Mouse (Mus musculus) lung, adult 2 months (tissue): ENCODE results near the gene Skap2. TPM values are rescaled to one million over a fixed set of nuclear protein-coding genes. Genes with fewer than 3 reads are reported as not detected.

Source experiments
- DNase-seq: peaks from one replicate; pipeline ENCODE4 v3.0.0; 2022
- H3K4me1 ChIP-seq: fragments of 200-500 bp; 2 replicates; pipeline ENCODE4 v1.6.1; 2011; ENCODE audit warnings: low read length; ENCODE audit not compliant: control insufficient read depth, insufficient read depth
- H3K4me3 ChIP-seq: fragments of 200-500 bp; replicated peaks from 2 replicates; pipeline ENCODE3; 2011; ENCODE audit warnings: low read depth, mild to moderate bottlenecking, control low read depth, low read length; ENCODE audit errors: extremely low read depth
- CTCF ChIP-seq: fragments of 200-500 bp; IDR thresholded peaks from 2 replicates; pipeline ENCODE4 v1.5.1; 2011; ENCODE audit warnings: mild to moderate bottlenecking, low read length, control low read depth; ENCODE audit not compliant: insufficient read depth
- POLR2A ChIP-seq: fragments of 200-500 bp; IDR thresholded peaks from 2 replicates; pipeline ENCODE4 v1.6.1; 2011; ENCODE audit warnings: low read depth, mild to moderate bottlenecking, control low read depth, low read length, borderline replicate concordance; ENCODE audit errors: extremely low read depth
- WGBS: fragments of 180-500 bp; shearing (Covaris S2); methylation state at CpG from one replicate; pipeline ENCODE4 v1.1.7; 2018; 5-methylcytosine and 5-hydroxymethylcytosine counted together
- polyA plus RNA-seq: library from polyadenylated mRNA; depleted of rRNA; stranded (reverse); fragments of >200 nt; gene quantifications from 2 replicates; pipeline ENCODE4 v1.2.3, GENCODE M21; 2012; rRNA removed

The Skap2 gene
- polyA plus RNA-seq: 13.7 and 25.4 TPM in 2 replicates

GRCm38 (mm10) chr6:52012409-52013244, at the start of gene Skap2:
Skap2 (minus strand) TSS chr6:52012549.
- Histone ChIP-seq H3K4me1 (no peaks in the 10 kb centered on the region; the same call in 1 of the 2 replicates), H3K4me3 (peak within 1 kb of the TSS; percentile 75)
- 1% methylated on average over 51 of the region's 51 CpGs for WGBS
- peak; percentile 99 for DNase-seq
- TF ChIP-seq POLR2A: peak; percentile 98
- no peak for TF ChIP-seq CTCF

- Histone ChIP-seq H3K4me3 (no peak overlapping the region), H3K4me1 (no peaks in the 10 kb centered on the region)
- TF ChIP-seq CTCF: no peak
- no peak for TF ChIP-seq POLR2A
- DNase-seq: no peak
- 45% methylated on average over 10 of the region's 10 CpGs for WGBS
These were observed 46.6 kb upstream of the Skap2 start for GRCm38 (mm10) chr6:52058899-52059448.

- 44% methylated on average over 5 of the region's 5 CpGs for whole genome bisulfite sequencing
- H3K4me3 ChIP-seq: no peak overlapping the region
- TF ChIP-seq POLR2A (no peak), CTCF (no peak)
- no peaks in the 10 kb centered on the region for H3K4me1 ChIP-seq
- DNase-seq: no peak
These were observed 45.8 kb upstream of the Skap2 start for GRCm38 (mm10) chr6:52058120-52058519.

GRCm38 (mm10) chr6:52053567-52054561, 41.5 kb upstream of the Skap2 start:
- no peak overlapping the region for H3K4me3 ChIP-seq
- TF ChIP-seq POLR2A (no peak), CTCF (no peak)
- WGBS: 86% methylated on average over 15 of the region's 15 CpGs

GRCm38 (mm10) chr6:52050062-52050461, 37.7 kb upstream of the Skap2 start:
- H3K4me3 ChIP-seq: no peak overlapping the region
- TF ChIP-seq CTCF: no peak
- TF ChIP-seq POLR2A: no peak
- no peak for DNase-seq
- 62% methylated on average over 12 of the region's 12 CpGs for WGBS
- H3K4me1 ChIP-seq: no peaks in the 10 kb centered on the region

More at GRCm38 (mm10) chr6:52053567-52054561, 41.5 kb upstream of the Skap2 start:
- H3K4me1 ChIP-seq: no peaks in the 10 kb centered on the region
- DNase-seq: no peak

GRCm38 (mm10) chr6:52045517-52045916, 33.2 kb upstream of the Skap2 start:
- DNase-seq: peak; percentile 21
- H3K4me1 ChIP-seq: no peaks in the 10 kb centered on the region
- TF ChIP-seq POLR2A (no peak), CTCF (peak; percentile 59)
- WGBS: 73% methylated on average over 5 of the region's 5 CpGs
- no peak overlapping the region for H3K4me3 ChIP-seq

GRCm38 (mm10) chr6:52036077-52036476, 23.7 kb upstream of the Skap2 start:
- H3K4me3 ChIP-seq: no peak overlapping the region
- WGBS: 89% methylated on average over 4 of the region's 4 CpGs
- H3K4me1 ChIP-seq: no peaks in the 10 kb centered on the region
- TF ChIP-seq POLR2A: no peak
- TF ChIP-seq CTCF: peak; percentile 42
- no peak for DNase-seq

- no peak for DNase-seq
- no peak overlapping the region for H3K4me3 ChIP-seq
- no peaks in the 10 kb centered on the region for H3K4me1 ChIP-seq
- no peak for TF ChIP-seq CTCF
- no peak for TF ChIP-seq POLR2A
- WGBS: 54% methylated on average over 7 of the region's 7 CpGs
These were observed 18.8 kb upstream of the Skap2 start for GRCm38 (mm10) chr6:52031181-52031580.

- Histone ChIP-seq H3K4me1 (no peaks in the 10 kb centered on the region), H3K4me3 (no peak overlapping the region)
- TF ChIP-seq POLR2A (no peak), CTCF (no peak)
- no peak for DNase-seq
- 94% methylated on average over 7 of the region's 7 CpGs for WGBS
These were observed 15.8 kb upstream of the Skap2 start for GRCm38 (mm10) chr6:52028131-52028530.
